Mouse (Mus musculus): ENCODE measurements around the gene Ilf3. TPM values are rescaled to one million over a fixed set of nuclear protein-coding genes. Genes with fewer than 3 reads are reported as not detected.

Gene Ilf3
- polyA plus RNA-seq, 1 experiment: 55.5 TPM

- Histone ChIP-seq H3K36me3 (replicated peaks; ENCODE audit: low read length) (peaks cover 74% of the 10 kb centered on the region), H3K4me3 (replicated peaks) (no peak overlapping the region), H3K27me3 (replicated peaks) (no peaks in the 10 kb centered on the region), H3K4me1 (peaks cover 85% of the 10 kb centered on the region), H3K9me3 (no peaks in the 10 kb centered on the region)
- TF ChIP-seq GATA1 (IDR thresholded peaks at IDR 0.05; ENCODE audit: borderline replicate concordance, low read length) (no peak), FLI1 (IDR thresholded peaks at IDR 0.05; ENCODE audit: low read length) (no peak)
Measured at GRCm38 (mm10) chr9:21336491-21336890, 31.2 kb upstream of the Ilf3 start.

GRCm38 (mm10) chr9:21337652-21338051 is 30.0 kb upstream of the Ilf3 start:
- Histone ChIP-seq H3K9me3 (no peaks in the 10 kb centered on the region), H3K27me3 (replicated peaks) (no peaks in the 10 kb centered on the region), H3K4me1 (peaks cover 88% of the 10 kb centered on the region), H3K36me3 (replicated peaks; ENCODE audit: low read length) (peaks cover 86% of the 10 kb centered on the region), H3K4me3 (replicated peaks) (no peak overlapping the region)
- no peak for TF ChIP-seq FLI1 (IDR thresholded peaks at IDR 0.05; ENCODE audit: low read length)
- TF ChIP-seq GATA1 (IDR thresholded peaks at IDR 0.05; ENCODE audit: borderline replicate concordance, low read length): no peak

- H3K4me1 ChIP-seq: peaks cover 86% of the 10 kb centered on the region
- TF ChIP-seq GATA1 (IDR thresholded peaks at IDR 0.05; ENCODE audit: borderline replicate concordance, low read length): no peak
- TF ChIP-seq FLI1 (IDR thresholded peaks at IDR 0.05; ENCODE audit: low read length): no peak
- no peaks in the 10 kb centered on the region for H3K9me3 ChIP-seq
- H3K4me3 ChIP-seq (replicated peaks): no peak overlapping the region
- H3K36me3 ChIP-seq (replicated peaks; ENCODE audit: low read length): peaks cover 96% of the 10 kb centered on the region
- H3K27me3 ChIP-seq (replicated peaks): no peaks in the 10 kb centered on the region
Measured at GRCm38 (mm10) chr9:21340411-21340810, 27.3 kb upstream of the Ilf3 start.

- H3K4me3 ChIP-seq (replicated peaks): no peak overlapping the region
- H3K9me3 ChIP-seq: no peaks in the 10 kb centered on the region
- H3K27me3 ChIP-seq (replicated peaks): no peaks in the 10 kb centered on the region
- peaks cover 98% of the 10 kb centered on the region for H3K36me3 ChIP-seq (replicated peaks; ENCODE audit: low read length)
- TF ChIP-seq FLI1 (IDR thresholded peaks at IDR 0.05; ENCODE audit: low read length): no peak
- no peak for TF ChIP-seq GATA1 (IDR thresholded peaks at IDR 0.05; ENCODE audit: borderline replicate concordance, low read length)
- peaks cover 86% of the 10 kb centered on the region for H3K4me1 ChIP-seq
Measured at GRCm38 (mm10) chr9:21346627-21347365, 20.9 kb upstream of the Ilf3 start.

- Histone ChIP-seq H3K27me3 (replicated peaks) (no peaks in the 10 kb centered on the region), H3K36me3 (replicated peaks; ENCODE audit: low read length) (peaks cover 98% of the 10 kb centered on the region)
- TF ChIP-seq GATA1 (IDR thresholded peaks at IDR 0.05; ENCODE audit: borderline replicate concordance, low read length): no peak
- TF ChIP-seq FLI1 (IDR thresholded peaks at IDR 0.05; ENCODE audit: low read length): no peak
Measured at GRCm38 (mm10) chr9:21348152-21348551, 19.5 kb upstream of the Ilf3 start.

GRCm38 (mm10) chr9:21351178-21351577 is 16.5 kb upstream of the Ilf3 start:
- H3K27me3 ChIP-seq (replicated peaks): no peaks in the 10 kb centered on the region
- peaks cover 88% of the 10 kb centered on the region for H3K4me1 ChIP-seq
- peaks cover 96% of the 10 kb centered on the region for H3K36me3 ChIP-seq (replicated peaks; ENCODE audit: low read length)
- no peaks in the 10 kb centered on the region for H3K9me3 ChIP-seq
- TF ChIP-seq FLI1 (IDR thresholded peaks at IDR 0.05; ENCODE audit: low read length) (no peak), GATA1 (IDR thresholded peaks at IDR 0.05; ENCODE audit: borderline replicate concordance, low read length) (no peak)
- no peak overlapping the region for H3K4me3 ChIP-seq (replicated peaks)

More at GRCm38 (mm10) chr9:21348152-21348551, 19.5 kb upstream of the Ilf3 start:
- Histone ChIP-seq H3K9me3 (no peaks in the 10 kb centered on the region), H3K4me1 (peaks cover 86% of the 10 kb centered on the region), H3K4me3 (replicated peaks) (no peak overlapping the region)

GRCm38 (mm10) chr9:21351702-21352377 is 15.8 kb upstream of the Ilf3 start:
- H3K4me3 ChIP-seq (replicated peaks): peak overlapping the region; percentile 73
- H3K4me1 ChIP-seq: peaks cover 84% of the 10 kb centered on the region
- H3K36me3 ChIP-seq (replicated peaks; ENCODE audit: low read length): peaks cover 93% of the 10 kb centered on the region
- no peaks in the 10 kb centered on the region for H3K27me3 ChIP-seq (replicated peaks)
- TF ChIP-seq FLI1 (IDR thresholded peaks at IDR 0.05; ENCODE audit: low read length) (no peak), GATA1 (IDR thresholded peaks at IDR 0.05; ENCODE audit: borderline replicate concordance, low read length) (no peak)
- H3K9me3 ChIP-seq: no peaks in the 10 kb centered on the region

- peak; percentile 84 for TF ChIP-seq FLI1 (IDR thresholded peaks at IDR 0.05; ENCODE audit: low read length)
- TF ChIP-seq GATA1 (IDR thresholded peaks at IDR 0.05; ENCODE audit: borderline replicate concordance, low read length): peak; percentile 85; the same call in 1 of the 3 replicates
- peaks cover 75% of the 10 kb centered on the region for H3K4me1 ChIP-seq
- peaks cover 84% of the 10 kb centered on the region for H3K36me3 ChIP-seq (replicated peaks; ENCODE audit: low read length)
- no peaks in the 10 kb centered on the region for H3K9me3 ChIP-seq
- H3K4me3 ChIP-seq (replicated peaks): peak overlapping the region; percentile 73
- no peaks in the 10 kb centered on the region for H3K27me3 ChIP-seq (replicated peaks)
Measured at GRCm38 (mm10) chr9:21352463-21353372, 15.0 kb upstream of the Ilf3 start.

- Histone ChIP-seq H3K4me3 (replicated peaks) (peak overlapping the region; percentile 73), H3K27me3 (replicated peaks) (no peaks in the 10 kb centered on the region), H3K9me3 (no peaks in the 10 kb centered on the region), H3K4me1 (peaks cover 69% of the 10 kb centered on the region), H3K36me3 (replicated peaks; ENCODE audit: low read length) (peaks cover 78% of the 10 kb centered on the region)
- no peak for TF ChIP-seq FLI1 (IDR thresholded peaks at IDR 0.05; ENCODE audit: low read length)
- no peak for TF ChIP-seq GATA1 (IDR thresholded peaks at IDR 0.05; ENCODE audit: borderline replicate concordance, low read length)
Measured at GRCm38 (mm10) chr9:21353373-21353686, 14.3 kb upstream of the Ilf3 start.

All from megakaryocyte, embryonic 14.5 days (primary cell).